Mouse (Mus musculus) granulocyte monocyte progenitor cell, adult 5-6 weeks (primary cell): ENCODE measurements around the gene Gm16442. TPM values are rescaled to one million over a fixed set of nuclear protein-coding genes. Genes with fewer than 3 reads are reported as not detected.
"Not testable (repeated sequence)": the region's sequence is repeated elsewhere in the genome, so short reads cannot be mapped to it uniquely, and the experiment has no call there.

ENCODE experiments used
- ATAC-seq: replicated peaks from 2 replicates; pipeline ENCODE4 v1.8.0; 2016; ENCODE audit warnings: mild to moderate bottlenecking, moderate TSS enrichment, inconsistent platforms; ENCODE audit not compliant: poor library complexity, severe bottlenecking
- total RNA-seq, 2 experiments: library from RNA; stranded (forward) in 1 of 2; stranded (reverse) in 1 of 2; fragments of 200-712, 200-1000 nt in 1 of 2; fragments of >200 nt in 1 of 2; fragmentation: Nextera tagmentation in 1 of 2; gene quantifications; 2 replicates each; pipeline ENCODE4 v1.2.3; 2014 to 2017

Gene Gm16442
- not detected in 2 replicates for total RNA-seq (2014; fragmentation: Nextera tagmentation)
- not detected in 2 replicates for total RNA-seq (2017)

- ATAC-seq: not testable (repeated sequence)
These were observed at the start of gene Gm16442 for GRCm38 (mm10) chr7:20122479-20122878. TSS of gene Gm16442 (minus strand) at chr7:20122579.

- not testable (repeated sequence) for ATAC-seq
These were observed 45.9 kb upstream of the Gm16442 start, which contains the start of gene Vmn1r94 for GRCm38 (mm10) chr7:20168277-20168676. TSS of gene Vmn1r94 (minus strand) at chr7:20168377.

- ATAC-seq: not testable (repeated sequence)
These were observed 16.6 kb upstream of the Gm16442 start, which contains the start of gene Vmn1r93 for GRCm38 (mm10) chr7:20138988-20139387. TSS of gene Vmn1r93 (minus strand) at chr7:20139088.

GRCm38 (mm10) chr7:20099380-20099779 is 23.0 kb downstream of the Gm16442 start, which contains the start of gene Vmn1r91:
TSS of gene Vmn1r91 (plus strand) at chr7:20099680.
- not testable (repeated sequence) for ATAC-seq

GRCm38 (mm10) chr7:20078118-20078517 is 44.3 kb downstream of the Gm16442 start:
- not testable (repeated sequence) for ATAC-seq

Other genes starting within 250 kb of the Gm16442 start
- gene Ceacam19, start 234.6 kb downstream of the Gm16442 start, total RNA-seq (2014; fragmentation: Nextera tagmentation): not detected in 2 replicates
- gene Ceacam19, start 234.6 kb downstream of the Gm16442 start, total RNA-seq (2017): not detected in 2 replicates
- 10.7 and 32.3 TPM in 2 replicates for gene Pvr, start 201.4 kb downstream of the Gm16442 start, total RNA-seq (2014; fragmentation: Nextera tagmentation)
- gene Pvr, start 201.4 kb downstream of the Gm16442 start, total RNA-seq (2017): 10.9 and 11.3 TPM in 2 replicates
- 3.4 TPM in 1 of 2 replicates, not detected in the other for gene Igsf23, start 171.8 kb downstream of the Gm16442 start, total RNA-seq (2014; fragmentation: Nextera tagmentation)
- not detected in 2 replicates for gene Igsf23, start 171.8 kb downstream of the Gm16442 start, total RNA-seq (2017)
- not detected in 2 replicates for gene Ceacam20, start 157.2 kb downstream of the Gm16442 start, total RNA-seq (2014; fragmentation: Nextera tagmentation)
- gene Ceacam20, start 157.2 kb downstream of the Gm16442 start, total RNA-seq (2017): not detected in 2 replicates
- not detected in 2 replicates for gene Nlrp9b, start 131.1 kb downstream of the Gm16442 start, total RNA-seq (2014; fragmentation: Nextera tagmentation)
- not detected in 2 replicates for gene Nlrp9b, start 131.1 kb downstream of the Gm16442 start, total RNA-seq (2017)
- gene Vmn1r91, start 22.9 kb downstream of the Gm16442 start, total RNA-seq (2014; fragmentation: Nextera tagmentation): not detected in 2 replicates
- gene Vmn1r91, start 22.9 kb downstream of the Gm16442 start, total RNA-seq (2017): not detected in 2 replicates
- gene Vmn1r93, start 16.5 kb upstream of the Gm16442 start, total RNA-seq (2014; fragmentation: Nextera tagmentation): not detected in 2 replicates
- gene Vmn1r93, start 16.5 kb upstream of the Gm16442 start, total RNA-seq (2017): not detected in 2 replicates
- gene Vmn1r94, start 45.8 kb upstream of the Gm16442 start, total RNA-seq (2014; fragmentation: Nextera tagmentation): not detected in 2 replicates
- gene Vmn1r94, start 45.8 kb upstream of the Gm16442 start, total RNA-seq (2017): not detected in 2 replicates
- not detected in 2 replicates for gene Vmn1r95, start 71.1 kb upstream of the Gm16442 start, total RNA-seq (2014; fragmentation: Nextera tagmentation)
- gene Vmn1r95, start 71.1 kb upstream of the Gm16442 start, total RNA-seq (2017): not detected in 2 replicates
- gene Gm6164, start 83.0 kb upstream of the Gm16442 start, total RNA-seq (2014; fragmentation: Nextera tagmentation): not detected in 2 replicates
- not detected in 2 replicates for gene Gm6164, start 83.0 kb upstream of the Gm16442 start, total RNA-seq (2017)
- gene Gm4498, start 111.2 kb upstream of the Gm16442 start, total RNA-seq (2014; fragmentation: Nextera tagmentation): not detected in 2 replicates
- gene Gm4498, start 111.2 kb upstream of the Gm16442 start, total RNA-seq (2017): not detected in 2 replicates
- gene Gm5890, start 140.3 kb upstream of the Gm16442 start, total RNA-seq (2014; fragmentation: Nextera tagmentation): not detected in 2 replicates
- not detected in 2 replicates for gene Gm5890, start 140.3 kb upstream of the Gm16442 start, total RNA-seq (2017)
- gene Gm4133, start 211.5 kb upstream of the Gm16442 start, total RNA-seq (2014; fragmentation: Nextera tagmentation): not detected in 2 replicates
- not detected in 2 replicates for gene Gm4133, start 211.5 kb upstream of the Gm16442 start, total RNA-seq (2017)